In the genomic region with DNA sequence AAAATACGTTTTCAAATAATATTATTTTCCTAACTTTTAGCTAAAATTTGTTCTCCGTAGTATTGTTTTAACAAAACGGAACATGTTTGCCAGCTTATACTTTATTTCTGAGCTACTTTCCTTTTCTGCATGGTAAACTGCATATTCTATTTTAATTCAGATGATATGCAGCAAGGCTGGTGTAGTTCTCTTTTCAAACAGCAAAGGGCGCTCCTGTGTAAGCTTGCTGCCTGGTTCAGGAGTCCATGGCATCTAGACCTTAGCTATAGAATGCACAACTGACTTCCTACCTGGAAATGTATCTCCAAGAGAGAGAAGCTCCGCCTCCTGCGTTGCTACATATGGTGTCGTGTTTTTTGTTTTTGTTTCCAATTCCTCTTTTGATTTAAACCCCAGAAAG, we compare ENCODE assay signal across 9 mouse cellular contexts.
DNase-seq lines count a peak whose midpoint lies in the region; ATAC-seq and TF ChIP-seq lines count a peak whose summit lies in the region.
"Had no signal": no experiment of that assay in that cellular context is flagged by ENCODE, and none has a peak within 500 bp of the region (broad histone marks: within the 10 kb centered on the region; RNA-seq: fewer than 3 reads in every experiment).

No protein-coding gene starts in this region.

- no peak overlapping the region for H3K4me3 ChIP-seq in cerebellum, adult 2 months (replicated peaks; ENCODE audit: insufficient read depth, low read depth, low read length)
- H3K4me3 ChIP-seq: embryonic facial prominence, embryonic 15.5 days had no signal

- no peak for TF ChIP-seq POLR2A in cerebellum, adult 2 months (IDR thresholded peaks at IDR 0.05; ENCODE audit: borderline replicate concordance, insufficient read depth, low read length)

- DNase-seq in frontal cortex, postnatal 10 days (ENCODE audit: low spot score in 2 of 2): no peak
- DNase-seq in 3T3-L1 (ENCODE audit: low read depth, low spot score): peak; percentile 2
- peak; percentile 23 to 34 for DNase-seq in cerebellum, adult 2 months
- DNase-seq in layer of hippocampus, adult 9-10 months (ENCODE audit: low spot score): peak; percentile 24
- DNase-seq in testis, postnatal 10 days (ENCODE audit: low spot score): peak; percentile 63
- no peak for DNase-seq in heart, adult 11 months

- no peaks in the 10 kb centered on the region for H3K27me3 ChIP-seq in cerebellum, adult 2 months (ENCODE audit: control insufficient read depth, insufficient read depth, low read length)
- H3K27me3 ChIP-seq: embryonic facial prominence, embryonic 15.5 days had no signal

- peak; percentile 80 for ATAC-seq in frontal cortex, adult (ENCODE audit: low TSS enrichment)
- ATAC-seq in granulocyte monocyte progenitor cell, adult 5-6 weeks (replicated peaks; ENCODE audit: poor library complexity, severe bottlenecking): no peak

- WGBS in cerebellum, adult 2 months: 70% methylated on average over 7 of the region's 7 CpGs

- no peak for TF ChIP-seq CTCF in cerebellum, adult 2 months (IDR thresholded peaks at IDR 0.05; ENCODE audit: borderline replicate concordance, insufficient read depth, low read depth, low read length)

- H3K4me1 ChIP-seq in cerebellum, adult 2 months (ENCODE audit: control insufficient read depth, insufficient read depth, low read length): no peaks in the 10 kb centered on the region
- H3K4me1 ChIP-seq: embryonic facial prominence, embryonic 15.5 days had no signal

- H3K27ac ChIP-seq in cerebellum, adult 2 months (ENCODE audit: insufficient read depth, low read length): no peak overlapping the region
- H3K27ac ChIP-seq: embryonic facial prominence, embryonic 15.5 days had no signal

Comparison
In these comparisons a context has a peak if more than half of its experiments do, and no peak if none do; other contexts are left out.
1. DNase-seq: peak in 3T3-L1 (single experiment), cerebellum, adult 2 months (2 of 2), layer of hippocampus, adult 9-10 months (single experiment) and testis, postnatal 10 days (single experiment); none in frontal cortex, postnatal 10 days (0 of 2) and heart, adult 11 months (single experiment).